Mouse (Mus musculus): ENCODE data around the gene Ube2i. TPM values are rescaled to one million over a fixed set of nuclear protein-coding genes. Genes with fewer than 3 reads are reported as not detected.

Gene Ube2i
- 579 and 640 TPM in 2 replicates for polyA plus RNA-seq (2014; fragmentation: Nextera tagmentation; extraction: Ambion mirVana)

DNA sequence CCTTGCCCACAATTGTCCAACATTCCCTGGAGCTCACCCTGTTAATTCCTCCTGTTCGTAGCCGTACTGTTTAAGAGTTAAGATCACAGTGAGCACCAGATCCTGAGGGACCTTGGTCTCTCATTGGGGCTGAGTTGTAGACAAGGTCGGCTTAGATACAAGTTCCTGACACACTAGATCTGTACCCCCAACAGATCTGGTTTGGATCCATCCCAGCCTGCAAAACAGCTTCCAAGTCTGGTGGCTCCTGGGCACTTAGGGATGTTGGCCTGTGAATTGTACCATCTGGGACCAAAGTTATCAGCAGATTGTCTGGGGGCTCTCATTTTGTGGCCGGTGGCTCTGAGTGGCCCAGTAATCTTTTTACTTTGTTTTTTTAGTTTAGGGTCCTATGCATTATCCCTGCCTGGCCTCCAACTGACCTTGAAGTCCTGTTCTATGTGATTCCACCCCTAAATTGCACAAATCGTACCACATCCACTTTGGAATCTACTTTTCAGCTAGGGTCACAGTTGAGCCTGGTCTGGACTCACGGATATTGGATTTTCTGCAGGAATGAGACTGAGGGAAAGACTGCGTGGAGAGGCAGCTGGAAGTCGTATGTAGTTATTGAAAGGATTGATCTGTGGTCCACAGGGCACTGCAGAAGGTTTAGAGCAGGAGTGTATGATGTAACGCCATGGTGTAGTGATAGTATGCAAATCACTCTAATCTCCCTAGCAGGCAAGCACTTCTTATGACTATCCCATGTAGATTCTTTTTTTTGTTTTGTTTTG is at the start of gene Ube2i:
Ube2i (minus strand) TSS at position 52 of the 776 bp plus-strand sequence.
- H3K4me3 ChIP-seq (ENCODE audit: low read depth, low read length): peak within 1 kb of the TSS; percentile 86
- peak within 1 kb of the TSS; percentile 42 for H3K4me2 ChIP-seq (ENCODE audit: low read length)
- H3K27ac ChIP-seq (ENCODE audit: low read depth): peak within 1 kb of the TSS; percentile 98
- no peak for ATAC-seq (replicated peaks; ENCODE audit: low FRiP score, low TSS enrichment, low read depth)
- H3K4me1 ChIP-seq (replicated peaks; ENCODE audit: control insufficient read depth, insufficient read depth, low read length): peaks cover 20% of the 10 kb centered on the region
- peak within 1 kb of the TSS; percentile 99 for H3K9ac ChIP-seq (ENCODE audit: low read length)
- WGBS: 83% methylated on average over 9 of the region's 9 CpGs
- no peaks in the 10 kb centered on the region for H3K9me3 ChIP-seq (ENCODE audit: control insufficient read depth, low read length)
- H3K27me3 ChIP-seq (replicated peaks; ENCODE audit: control insufficient read depth, insufficient read depth, low read length): no peaks in the 10 kb centered on the region
- no peak for DNase-seq (ENCODE audit: low spot score)
- peaks cover 6% of the 10 kb centered on the region; the same call in 1 of the 2 replicates for H3K36me3 ChIP-seq (ENCODE audit: control insufficient read depth, insufficient read depth, low read length)

- Histone ChIP-seq H3K9ac (ENCODE audit: low read length) (no peak overlapping the region), H3K27ac (ENCODE audit: low read depth) (no peak overlapping the region), H3K27me3 (replicated peaks; ENCODE audit: control insufficient read depth, insufficient read depth, low read length) (no peaks in the 10 kb centered on the region), H3K4me1 (replicated peaks; ENCODE audit: control insufficient read depth, insufficient read depth, low read length) (no peaks in the 10 kb centered on the region), H3K36me3 (ENCODE audit: control insufficient read depth, insufficient read depth, low read length) (no peaks in the 10 kb centered on the region), H3K4me3 (ENCODE audit: low read depth, low read length) (no peak overlapping the region), H3K4me2 (ENCODE audit: low read length) (no peak overlapping the region), H3K9me3 (ENCODE audit: control insufficient read depth, low read length) (no peaks in the 10 kb centered on the region)
- DNase-seq (ENCODE audit: low spot score) (no peak), ATAC-seq (replicated peaks; ENCODE audit: low FRiP score, low TSS enrichment, low read depth) (no peak)
- WGBS: 15% methylated on average over 2 of the region's 2 CpGs
Observed at GRCm38 (mm10) chr17:25322930-25323329, 48.5 kb upstream of the Ube2i start.

DNA sequence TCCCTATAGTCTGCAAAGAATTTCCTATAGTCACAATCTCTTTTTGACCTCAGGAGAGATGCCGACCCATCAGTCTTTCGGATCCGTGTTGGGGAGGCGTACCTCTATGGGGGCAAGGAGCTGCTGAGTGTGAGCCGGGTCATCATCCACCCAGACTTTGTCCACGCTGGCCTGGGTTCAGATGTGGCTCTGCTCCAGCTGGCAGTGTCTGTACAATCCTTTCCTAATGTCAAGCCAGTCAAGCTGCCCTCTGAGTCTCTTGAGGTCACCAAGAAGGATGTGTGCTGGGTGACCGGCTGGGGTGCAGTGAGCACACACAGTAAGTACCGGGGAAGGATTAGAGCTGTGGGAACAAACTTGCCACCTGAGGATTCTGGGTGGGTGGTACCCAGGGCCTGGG is 46.4 kb upstream of the Ube2i start:
- H3K36me3 ChIP-seq (ENCODE audit: control insufficient read depth, insufficient read depth, low read length): no peaks in the 10 kb centered on the region
- no peak overlapping the region for H3K9ac ChIP-seq (ENCODE audit: low read length)
- no peaks in the 10 kb centered on the region for H3K4me1 ChIP-seq (replicated peaks; ENCODE audit: control insufficient read depth, insufficient read depth, low read length)
- no peaks in the 10 kb centered on the region for H3K27me3 ChIP-seq (replicated peaks; ENCODE audit: control insufficient read depth, insufficient read depth, low read length)
- no peak overlapping the region for H3K27ac ChIP-seq (ENCODE audit: low read depth)
- WGBS: 87% methylated on average over 8 of the region's 8 CpGs
- DNase-seq (ENCODE audit: low spot score): no peak
- H3K4me3 ChIP-seq (ENCODE audit: low read depth, low read length): no peak overlapping the region
- H3K4me2 ChIP-seq (ENCODE audit: low read length): no peak overlapping the region
- no peaks in the 10 kb centered on the region for H3K9me3 ChIP-seq (ENCODE audit: control insufficient read depth, low read length)
- no peak for ATAC-seq (replicated peaks; ENCODE audit: low FRiP score, low TSS enrichment, low read depth)

- Histone ChIP-seq H3K9ac (ENCODE audit: low read length) (no peak within 1 kb of the TSS), H3K27me3 (replicated peaks; ENCODE audit: control insufficient read depth, insufficient read depth, low read length) (no peaks in the 10 kb centered on the region), H3K27ac (ENCODE audit: low read depth) (no peak within 1 kb of the TSS), H3K4me2 (ENCODE audit: low read length) (no peak within 1 kb of the TSS), H3K4me3 (ENCODE audit: low read depth, low read length) (no peak within 1 kb of the TSS), H3K4me1 (replicated peaks; ENCODE audit: control insufficient read depth, insufficient read depth, low read length) (no peaks in the 10 kb centered on the region), H3K9me3 (ENCODE audit: control insufficient read depth, low read length) (no peaks in the 10 kb centered on the region), H3K36me3 (ENCODE audit: control insufficient read depth, insufficient read depth, low read length) (no peaks in the 10 kb centered on the region)
- no peak for DNase-seq (ENCODE audit: low spot score)
- no peak for ATAC-seq (replicated peaks; ENCODE audit: low FRiP score, low TSS enrichment, low read depth)
- WGBS: 77% methylated on average over 5 of the region's 5 CpGs
Observed at GRCm38 (mm10) chr17:25318354-25318753, 43.9 kb upstream of the Ube2i start, which contains the start of gene Prss29. Gene Prss29 (plus strand): TSS chr17:25318654.

DNA sequence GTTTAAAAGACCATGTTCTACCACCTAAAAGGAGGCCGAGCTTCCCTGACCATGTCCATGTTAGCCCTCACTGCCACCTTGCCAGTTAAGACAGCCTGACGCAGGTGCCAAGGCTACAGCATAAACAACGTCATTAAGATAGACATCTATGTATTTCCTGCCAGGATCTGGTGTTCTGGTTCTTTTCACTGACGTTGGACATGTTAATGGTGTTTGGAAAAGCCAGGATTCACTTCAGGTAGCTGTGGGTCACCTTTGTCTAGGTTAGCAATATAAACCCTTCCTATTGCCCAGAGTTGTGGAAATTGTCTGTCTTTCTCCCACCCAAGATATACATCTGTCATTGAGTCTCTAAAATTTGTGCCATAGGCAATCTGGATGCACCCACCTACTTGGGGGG is 33.9 kb upstream of the Ube2i start, which contains the start of gene Prss28:
Prss28 (plus strand) TSS at position 301 of the 400 bp plus-strand sequence.
- 28% methylated on average over 4 of the region's 4 CpGs for WGBS
- ATAC-seq (replicated peaks; ENCODE audit: low FRiP score, low TSS enrichment, low read depth): no peak
- no peaks in the 10 kb centered on the region for H3K36me3 ChIP-seq (ENCODE audit: control insufficient read depth, insufficient read depth, low read length)
- no peak within 1 kb of the TSS for H3K9ac ChIP-seq (ENCODE audit: low read length)
- H3K9me3 ChIP-seq (ENCODE audit: control insufficient read depth, low read length): no peaks in the 10 kb centered on the region
- no peak within 1 kb of the TSS for H3K27ac ChIP-seq (ENCODE audit: low read depth)
- no peaks in the 10 kb centered on the region for H3K4me1 ChIP-seq (replicated peaks; ENCODE audit: control insufficient read depth, insufficient read depth, low read length)
- no peaks in the 10 kb centered on the region for H3K27me3 ChIP-seq (replicated peaks; ENCODE audit: control insufficient read depth, insufficient read depth, low read length)
- no peak for DNase-seq (ENCODE audit: low spot score)
- H3K4me3 ChIP-seq (ENCODE audit: low read depth, low read length): no peak within 1 kb of the TSS
- no peak within 1 kb of the TSS for H3K4me2 ChIP-seq (ENCODE audit: low read length)

DNA sequence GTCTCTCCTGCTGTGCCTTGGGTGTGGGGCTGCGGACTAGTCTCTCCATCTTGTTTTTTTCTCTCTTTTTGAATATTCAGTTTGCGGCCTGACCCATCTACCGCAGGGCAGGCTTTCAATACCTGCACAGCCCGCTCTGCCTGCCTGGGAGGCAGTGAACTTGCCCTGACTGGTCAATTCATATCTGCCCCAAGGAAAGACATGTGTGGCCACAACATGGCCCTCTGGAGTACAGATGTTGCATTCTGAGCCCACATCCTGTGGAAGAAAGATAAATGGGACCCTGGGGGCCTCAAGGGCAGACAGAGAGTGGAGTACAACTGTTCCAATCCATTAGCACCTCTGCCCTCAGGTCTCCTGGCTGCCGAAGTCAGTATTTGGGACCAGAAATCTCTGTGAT is 23.7 kb upstream of the Ube2i start, which contains the start of gene Prss34:
Prss34 (plus strand) TSS at position 301 of the 400 bp plus-strand sequence.
- Histone ChIP-seq H3K4me1 (replicated peaks; ENCODE audit: control insufficient read depth, insufficient read depth, low read length) (no peaks in the 10 kb centered on the region), H3K36me3 (ENCODE audit: control insufficient read depth, insufficient read depth, low read length) (no peaks in the 10 kb centered on the region), H3K4me2 (ENCODE audit: low read length) (no peak within 1 kb of the TSS), H3K9me3 (ENCODE audit: control insufficient read depth, low read length) (no peaks in the 10 kb centered on the region), H3K9ac (ENCODE audit: low read length) (no peak within 1 kb of the TSS), H3K4me3 (ENCODE audit: low read depth, low read length) (no peak within 1 kb of the TSS), H3K27ac (ENCODE audit: low read depth) (no peak within 1 kb of the TSS), H3K27me3 (replicated peaks; ENCODE audit: control insufficient read depth, insufficient read depth, low read length) (no peaks in the 10 kb centered on the region)
- DNase-seq (ENCODE audit: low spot score) (no peak), ATAC-seq (replicated peaks; ENCODE audit: low FRiP score, low TSS enrichment, low read depth) (no peak)
- whole genome bisulfite sequencing: 79% methylated on average over 5 of the region's 5 CpGs

- ATAC-seq (replicated peaks; ENCODE audit: low FRiP score, low TSS enrichment, low read depth) (no peak), DNase-seq (ENCODE audit: low spot score) (no peak)
- 50% methylated on average over 1 of the region's 1 CpGs for WGBS
- H3K36me3 ChIP-seq (ENCODE audit: control insufficient read depth, insufficient read depth, low read length): no peaks in the 10 kb centered on the region
- H3K9me3 ChIP-seq (ENCODE audit: control insufficient read depth, low read length): no peaks in the 10 kb centered on the region
- H3K4me2 ChIP-seq (ENCODE audit: low read length): no peak overlapping the region
- no peak overlapping the region for H3K9ac ChIP-seq (ENCODE audit: low read length)
- H3K27ac ChIP-seq (ENCODE audit: low read depth): no peak overlapping the region
- no peaks in the 10 kb centered on the region for H3K4me1 ChIP-seq (replicated peaks; ENCODE audit: control insufficient read depth, insufficient read depth, low read length)
- no peaks in the 10 kb centered on the region for H3K27me3 ChIP-seq (replicated peaks; ENCODE audit: control insufficient read depth, insufficient read depth, low read length)
- H3K4me3 ChIP-seq (ENCODE audit: low read depth, low read length): no peak overlapping the region
Observed at GRCm38 (mm10) chr17:25294111-25294510, 19.7 kb upstream of the Ube2i start.

DNA sequence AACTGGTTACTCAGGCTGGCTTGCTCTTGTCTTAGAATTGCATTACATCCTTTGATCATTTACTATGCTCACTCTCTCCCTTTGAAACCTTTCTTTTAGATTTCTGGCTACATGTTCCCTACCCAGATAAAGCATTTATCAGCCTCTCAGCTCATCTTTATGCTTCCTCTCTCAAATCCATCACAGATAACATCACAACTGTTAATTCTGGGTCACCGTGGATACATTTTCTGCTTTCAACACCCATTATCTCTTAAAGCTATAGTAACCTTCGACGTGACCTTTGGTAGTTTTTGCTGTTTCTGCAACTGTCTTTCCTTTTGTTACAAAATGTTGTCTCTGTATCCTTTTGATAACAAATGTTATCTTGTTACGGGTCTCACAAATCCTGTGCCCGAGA is 19.1 kb upstream of the Ube2i start:
- H3K4me3 ChIP-seq (ENCODE audit: low read depth, low read length): no peak overlapping the region
- no peaks in the 10 kb centered on the region for H3K4me1 ChIP-seq (replicated peaks; ENCODE audit: control insufficient read depth, insufficient read depth, low read length)
- no peak overlapping the region for H3K9ac ChIP-seq (ENCODE audit: low read length)
- H3K4me2 ChIP-seq (ENCODE audit: low read length): no peak overlapping the region
- no peak overlapping the region for H3K27ac ChIP-seq (ENCODE audit: low read depth)
- no peaks in the 10 kb centered on the region for H3K36me3 ChIP-seq (ENCODE audit: control insufficient read depth, insufficient read depth, low read length)
- no peaks in the 10 kb centered on the region for H3K9me3 ChIP-seq (ENCODE audit: control insufficient read depth, low read length)
- 64% methylated on average over 5 of the region's 5 CpGs for WGBS
- DNase-seq (ENCODE audit: low spot score) (no peak), ATAC-seq (replicated peaks; ENCODE audit: low FRiP score, low TSS enrichment, low read depth) (no peak)
- H3K27me3 ChIP-seq (replicated peaks; ENCODE audit: control insufficient read depth, insufficient read depth, low read length): no peaks in the 10 kb centered on the region

GRCm38 (mm10) chr17:25290411-25290810 is 16.0 kb upstream of the Ube2i start:
- no peaks in the 10 kb centered on the region for H3K9me3 ChIP-seq (ENCODE audit: control insufficient read depth, low read length)
- H3K27me3 ChIP-seq (replicated peaks; ENCODE audit: control insufficient read depth, insufficient read depth, low read length): no peaks in the 10 kb centered on the region
- DNase-seq (ENCODE audit: low spot score): no peak
- H3K9ac ChIP-seq (ENCODE audit: low read length): no peak overlapping the region
- no peak overlapping the region for H3K4me2 ChIP-seq (ENCODE audit: low read length)
- H3K4me3 ChIP-seq (ENCODE audit: low read depth, low read length): no peak overlapping the region
- no peak for ATAC-seq (replicated peaks; ENCODE audit: low FRiP score, low TSS enrichment, low read depth)
- H3K27ac ChIP-seq (ENCODE audit: low read depth): no peak overlapping the region
- H3K36me3 ChIP-seq (ENCODE audit: control insufficient read depth, insufficient read depth, low read length): no peaks in the 10 kb centered on the region
- no peaks in the 10 kb centered on the region for H3K4me1 ChIP-seq (replicated peaks; ENCODE audit: control insufficient read depth, insufficient read depth, low read length)
- WGBS: 20% methylated on average over 4 of the region's 4 CpGs
